Mouse (Mus musculus) lung, embryonic 14.5 days (tissue): ENCODE results near the gene Pbx3. TPM values are rescaled to one million over a fixed set of nuclear protein-coding genes. Genes with fewer than 3 reads are reported as not detected.

ENCODE experiments used
- ATAC-seq: fragments of 200-750 bp; cut with Nextera tagmentation; 2 replicates; pipeline ENCODE4 v1.8.0; 2017; ENCODE audit warnings: mild to moderate bottlenecking, moderate TSS enrichment, moderate library complexity; ENCODE audit not compliant: insufficient read depth
- DNase-seq: peaks from one replicate; pipeline ENCODE4 v3.0.0-alpha.2; 2015
- H3K27ac ChIP-seq: fragments of 300-500 bp; sonication (generic); 2 replicates; pipeline ENCODE4 v1.5.1; 2014; ENCODE audit warnings: low read depth, mild to moderate bottlenecking, moderate library complexity
- H3K27me3 ChIP-seq: fragments of 300-500 bp; sonication (generic); 2 replicates; pipeline ENCODE4 v1.6.1; 2014; ENCODE audit warnings: low read length, control low read depth; ENCODE audit not compliant: insufficient read depth
- H3K36me3 ChIP-seq: fragments of 300-500 bp; sonication (generic); 2 replicates; pipeline ENCODE4 v1.6.1; 2014; ENCODE audit warnings: control low read depth; ENCODE audit not compliant: insufficient read depth
- H3K4me1 ChIP-seq: fragments of 300-500 bp; sonication (generic); 2 replicates; pipeline ENCODE4 v1.6.1; 2014; ENCODE audit warnings: antibody characterized with exemption, control low read depth; ENCODE audit not compliant: insufficient read depth
- H3K4me2 ChIP-seq: fragments of 300-500 bp; sonication (generic); 2 replicates; pipeline ENCODE4 v1.6.1; 2014; ENCODE audit warnings: mild to moderate bottlenecking
- H3K4me3 ChIP-seq: fragments of 300-500 bp; sonication (generic); 2 replicates; pipeline ENCODE4 v1.5.1; 2014; ENCODE audit warnings: low read depth, low read length
- H3K9ac ChIP-seq: fragments of 300-500 bp; sonication (generic); 2 replicates; pipeline ENCODE4 v1.6.1; 2014
- H3K9me3 ChIP-seq: fragments of 300-500 bp; sonication (generic); 2 replicates; pipeline ENCODE4 v1.6.1; 2016; ENCODE audit warnings: low read depth, low read length, control low read depth
- CTCF ChIP-seq: IDR thresholded peaks from 2 replicates; pipeline ENCODE4 v1.5.1; 2016; ENCODE audit warnings: antibody characterized with exemption, low read depth
- WGBS: fragments of 180-500 bp; shearing (Covaris S2); extraction: QIAGEN DNeasy Blood & Tissue Kit; methylation state at CpG from one replicate; pipeline ENCODE4 v1.1.7; 2014; 5-methylcytosine and 5-hydroxymethylcytosine counted together
- polyA plus RNA-seq: library from polyadenylated mRNA; unstranded; fragments of >200 nt; fragmentation: Nextera tagmentation; extraction: Ambion mirVana; gene quantifications from 2 replicates; pipeline ENCODE4 v1.2.1, GENCODE M21; 2014

Pbx3 gene
- 37.5 and 38.4 TPM in 2 replicates for polyA plus RNA-seq

DNA sequence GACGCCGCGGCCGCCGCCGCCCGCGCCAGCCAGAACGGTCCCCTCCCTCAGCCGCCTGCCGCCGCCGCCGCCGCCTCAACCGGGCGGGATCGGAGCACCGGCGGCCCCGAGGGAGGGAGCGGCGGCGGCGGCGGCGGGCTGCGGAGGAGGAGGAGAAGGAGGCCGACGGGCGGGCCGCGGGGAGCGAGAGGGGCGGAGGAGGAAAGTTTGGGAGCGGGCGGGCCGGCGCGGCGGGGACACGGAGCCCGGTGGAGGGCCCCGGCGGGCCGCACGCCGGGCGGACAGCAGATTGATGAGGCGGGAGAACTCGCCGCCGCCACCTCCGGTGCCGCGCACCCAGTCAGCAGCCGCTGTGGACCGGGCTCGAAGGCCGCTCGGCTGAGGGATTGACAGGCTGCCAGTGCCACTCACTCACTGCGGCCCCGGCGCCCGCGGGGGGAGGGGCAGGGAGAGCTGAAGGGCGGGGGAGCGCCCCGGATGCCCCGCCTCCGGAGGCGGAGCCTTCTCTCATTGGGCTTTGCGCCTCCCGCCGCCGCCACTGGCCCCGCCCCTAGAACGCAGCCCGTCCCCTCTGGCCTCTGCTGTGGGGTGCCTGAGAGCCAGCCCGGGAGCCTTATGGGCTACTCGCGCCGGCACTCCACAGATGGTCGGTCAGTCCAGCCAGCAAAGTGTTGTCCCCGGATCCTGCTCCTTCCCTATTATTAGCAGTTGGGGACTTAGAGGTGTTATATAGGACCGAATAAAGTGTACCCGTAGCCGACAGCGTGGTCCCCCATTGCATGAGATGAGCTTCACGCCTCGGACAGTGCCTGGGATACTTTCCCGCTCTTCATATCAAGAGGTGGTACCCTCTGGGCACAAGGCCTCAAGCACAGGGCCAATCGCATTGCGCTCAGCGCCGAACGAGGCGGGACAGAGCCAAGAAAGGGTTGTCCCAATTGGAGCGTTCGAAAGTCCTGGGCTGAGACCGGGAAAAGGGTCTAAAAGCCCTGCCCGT is at the start of gene Pbx3:
Pbx3 (minus strand) TSS at position 838 of the 997 bp plus-strand sequence.
- ATAC-seq (peak; percentile 94), DNase-seq (peak; percentile 98)
- peak within 1 kb of the TSS; percentile 99 for H3K27ac ChIP-seq
- 0 out of 2 replicates have a peak, but pooled peaks cover 2% of the 10 kb centered on the region for H3K27me3 ChIP-seq
- no peak for TF ChIP-seq CTCF
- under 1% methylated on average over 73 of the region's 102 CpGs for WGBS
- H3K9ac ChIP-seq = peak within 1 kb of the TSS; percentile 95
- peak within 1 kb of the TSS; percentile 77 for H3K4me2 ChIP-seq
- peak within 1 kb of the TSS; percentile 95 for H3K4me3 ChIP-seq
- no peaks in the 10 kb centered on the region for H3K36me3 ChIP-seq
- no peaks in the 10 kb centered on the region for H3K9me3 ChIP-seq
- H3K4me1 ChIP-seq = 0 out of 2 replicates have a peak, but pooled peaks cover 5% of the 10 kb centered on the region

DNA sequence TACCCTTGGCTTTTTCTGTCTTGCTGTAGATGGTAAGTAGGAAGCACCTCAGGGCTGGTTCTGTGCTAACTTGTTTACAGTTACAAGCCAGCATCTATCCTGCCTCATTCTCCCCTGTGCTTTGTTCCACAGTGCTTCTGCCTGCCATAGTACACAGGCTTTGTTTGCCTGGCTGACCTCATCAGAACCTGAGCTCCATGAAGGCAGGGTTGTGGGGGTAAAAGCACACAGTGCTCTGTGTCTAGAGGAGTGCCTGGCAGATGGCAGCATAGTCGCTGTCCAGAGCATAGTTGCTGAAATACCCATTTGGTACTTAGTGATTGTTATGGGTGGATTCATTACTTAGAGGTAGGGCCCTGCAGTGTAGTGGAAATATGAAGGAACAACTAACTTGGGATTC is 47.3 kb upstream of the Pbx3 start:
- TF ChIP-seq CTCF = no peak
- no peaks in the 10 kb centered on the region for H3K9me3 ChIP-seq
- 51% methylated on average over 1 of the region's 1 CpGs for WGBS
- H3K27ac ChIP-seq = no peak overlapping the region
- H3K4me1 ChIP-seq = no peaks in the 10 kb centered on the region
- H3K27me3 ChIP-seq = no peaks in the 10 kb centered on the region
- DNase-seq (peak; percentile 19), ATAC-seq (no peak)
- H3K36me3 ChIP-seq = no peaks in the 10 kb centered on the region
- no peak overlapping the region for H3K4me2 ChIP-seq
- no peak overlapping the region for H3K9ac ChIP-seq
- H3K4me3 ChIP-seq = no peak overlapping the region

DNA sequence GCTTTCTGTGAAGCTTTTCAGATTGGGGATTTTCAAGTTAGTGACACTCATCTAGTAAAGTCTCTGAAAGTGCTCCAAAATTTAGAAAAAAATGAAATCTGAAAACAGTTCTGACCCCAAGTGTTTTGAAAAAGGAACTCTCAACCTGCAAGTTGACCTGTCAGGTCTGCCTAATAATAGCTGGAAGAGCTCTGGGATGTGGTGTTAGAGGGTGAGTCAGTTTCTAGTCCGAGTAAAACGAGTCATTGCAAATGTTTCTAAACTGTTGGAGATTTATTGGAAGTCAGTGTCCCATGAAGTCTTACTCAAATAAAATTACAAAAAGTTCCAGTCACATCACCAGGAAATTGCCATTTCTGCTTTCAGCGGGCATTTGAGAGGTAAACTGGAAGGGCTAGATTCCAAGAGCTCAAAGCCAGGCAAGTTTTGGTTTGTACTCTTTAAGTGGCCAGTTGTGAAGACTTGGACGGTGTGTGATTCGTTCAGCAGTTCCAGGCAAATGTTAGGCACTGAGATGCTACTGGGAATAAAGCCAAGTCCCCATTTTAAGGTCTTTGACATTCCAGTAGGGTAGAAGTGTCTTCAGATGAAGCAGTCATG is 36.9 kb upstream of the Pbx3 start:
- ATAC-seq (no peak), DNase-seq (peak; percentile 66)
- Histone ChIP-seq H3K27ac (no peak overlapping the region), H3K9ac (no peak overlapping the region), H3K4me3 (no peak overlapping the region), H3K9me3 (no peaks in the 10 kb centered on the region), H3K27me3 (no peaks in the 10 kb centered on the region), H3K36me3 (no peaks in the 10 kb centered on the region), H3K4me1 (peaks cover 11% of the 10 kb centered on the region), H3K4me2 (no peak overlapping the region)
- WGBS = 52% methylated on average over 5 of the region's 5 CpGs
- no peak for TF ChIP-seq CTCF

DNA sequence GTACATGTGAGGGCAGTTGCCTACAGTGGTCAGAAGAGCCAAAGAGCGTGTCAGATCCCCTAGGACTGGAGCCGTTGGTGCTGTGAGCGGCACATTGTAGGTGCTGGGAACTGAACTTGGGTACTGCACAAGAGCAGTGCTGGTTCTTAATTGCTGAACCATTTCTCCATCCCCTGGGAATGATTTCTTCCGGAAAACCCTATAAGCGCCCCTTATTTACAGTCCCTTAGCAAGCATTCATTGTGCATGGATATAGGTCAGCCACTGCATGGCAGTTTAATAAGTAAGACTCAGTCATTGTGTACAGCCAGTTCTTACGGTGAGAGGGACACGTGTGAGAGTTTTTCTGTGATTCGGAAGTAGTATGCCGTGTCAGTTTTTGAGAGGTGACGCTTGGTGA is 35.4 kb upstream of the Pbx3 start:
- H3K27ac ChIP-seq = no peak overlapping the region
- no peak overlapping the region for H3K9ac ChIP-seq
- peaks cover 11% of the 10 kb centered on the region for H3K4me1 ChIP-seq
- no peaks in the 10 kb centered on the region for H3K27me3 ChIP-seq
- peak overlapping the region; percentile 79; the same call in 1 of the 2 replicates for H3K4me2 ChIP-seq
- no peaks in the 10 kb centered on the region for H3K9me3 ChIP-seq
- ATAC-seq (no peak), DNase-seq (no peak)
- no peak for TF ChIP-seq CTCF
- no peak overlapping the region for H3K4me3 ChIP-seq
- no peaks in the 10 kb centered on the region for H3K36me3 ChIP-seq
- WGBS = 92% methylated on average over 10 of the region's 10 CpGs

DNA sequence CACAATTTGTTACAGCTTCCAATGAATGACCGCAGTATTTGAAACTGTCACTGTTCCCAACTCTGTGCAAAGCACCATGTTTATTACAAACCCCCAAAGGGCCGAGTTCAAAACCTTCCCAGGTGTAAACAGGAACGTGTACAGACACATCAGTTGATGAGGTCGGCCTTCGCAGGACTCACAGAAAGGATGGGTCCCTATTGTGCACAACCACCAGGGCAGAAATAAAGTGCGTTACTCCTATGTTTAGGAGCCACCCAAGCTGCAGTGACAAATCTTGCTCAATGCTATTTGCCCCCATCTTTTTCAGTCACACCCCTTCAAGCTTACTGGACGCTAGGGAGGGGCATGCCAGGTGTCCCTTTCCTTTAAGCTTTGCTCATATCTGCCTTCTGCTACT is 34.7 kb upstream of the Pbx3 start:
- Histone ChIP-seq H3K27me3 (no peaks in the 10 kb centered on the region), H3K9me3 (no peaks in the 10 kb centered on the region), H3K4me2 (peak overlapping the region; percentile 79), H3K4me3 (peak overlapping the region; percentile 98), H3K4me1 (peaks cover 11% of the 10 kb centered on the region), H3K27ac (no peak overlapping the region), H3K9ac (peak overlapping the region; percentile 85), H3K36me3 (no peaks in the 10 kb centered on the region)
- DNase-seq = no peak
- 43% methylated on average over 7 of the region's 7 CpGs for WGBS
- TF ChIP-seq CTCF = no peak
- no peak for ATAC-seq

DNA sequence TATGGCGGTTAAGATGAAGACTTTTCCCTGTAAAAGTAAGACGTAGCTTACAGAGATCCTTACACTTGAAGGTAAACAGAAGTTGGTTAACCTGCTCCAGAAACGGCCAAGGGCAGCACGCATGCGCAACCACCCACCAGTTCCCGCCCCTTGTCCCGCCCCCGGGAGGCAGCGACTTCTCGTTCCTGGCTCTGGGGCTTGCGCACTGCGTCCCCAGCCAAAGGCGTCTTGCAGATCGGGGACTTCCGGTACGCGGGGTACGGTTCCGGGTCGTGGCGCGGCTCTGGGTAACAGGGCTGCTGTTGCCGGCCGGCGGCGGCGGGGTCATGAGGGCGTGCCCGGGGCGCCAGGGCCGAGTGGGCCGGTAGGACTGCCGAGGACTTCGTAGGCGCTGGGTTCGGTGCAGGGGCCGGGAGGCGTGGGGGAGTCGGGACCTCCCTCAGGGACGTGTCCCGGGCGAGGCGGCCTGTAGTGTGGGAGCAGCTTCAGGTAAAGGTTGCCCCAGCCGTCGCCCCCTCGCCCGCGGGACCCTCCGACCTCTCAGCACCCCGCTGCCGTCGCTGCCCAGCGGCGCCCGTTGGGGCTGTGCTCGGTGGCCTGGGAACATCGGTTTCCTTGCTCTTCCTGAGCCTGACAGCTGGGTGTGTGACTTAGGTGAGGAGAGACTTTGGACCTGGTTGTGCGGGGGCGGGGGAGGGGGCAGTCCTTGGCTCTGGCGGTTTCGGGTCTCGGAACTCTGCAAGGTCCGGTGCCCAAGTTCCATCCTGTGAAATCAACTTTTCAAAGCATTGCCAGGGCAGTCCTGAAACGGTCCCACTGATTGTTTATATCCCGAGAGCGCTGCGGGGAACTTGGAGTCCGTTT is 33.9 kb upstream of the Pbx3 start, which contains the start of gene Mapkap1:
Mapkap1 (plus strand) TSS at position 171 of the 864 bp plus-strand sequence.
- Histone ChIP-seq H3K4me1 (peaks cover 11% of the 10 kb centered on the region), H3K36me3 (no peaks in the 10 kb centered on the region), H3K27ac (no peak within 1 kb of the TSS), H3K4me2 (peak within 1 kb of the TSS; percentile 79), H3K9me3 (no peaks in the 10 kb centered on the region), H3K4me3 (peak within 1 kb of the TSS; percentile 98), H3K27me3 (no peaks in the 10 kb centered on the region), H3K9ac (peak within 1 kb of the TSS; percentile 85)
- DNase-seq (peak; percentile 98), ATAC-seq (peak; percentile 99)
- WGBS = under 1% methylated on average over 68 of the region's 68 CpGs
- TF ChIP-seq CTCF = no peak
